Mouse (Mus musculus) stomach, embryonic 15.5 days (tissue): ENCODE measurements around the gene Fam98b. TPM values are rescaled to one million over a fixed set of nuclear protein-coding genes. Genes with fewer than 3 reads are reported as not detected.

ENCODE experiments used
- ATAC-seq: fragments of 200-750 bp; cut with Nextera tagmentation; 2 replicates; pipeline ENCODE4 v1.8.0; 2017; ENCODE audit warnings: low read depth, moderate number of reproducible peaks, moderate TSS enrichment; ENCODE audit not compliant: insufficient read depth, low FRiP score
- H3K27ac ChIP-seq: fragments of 300-500 bp; sonication (generic); 2 replicates; pipeline ENCODE4 v1.5.1; 2015; ENCODE audit warnings: mild to moderate bottlenecking, inconsistent platforms
- H3K27me3 ChIP-seq: fragments of 300-500 bp; sonication (generic); replicated peaks from 2 replicates; pipeline ENCODE4 v1.6.1; 2015; ENCODE audit warnings: inconsistent platforms
- H3K36me3 ChIP-seq: fragments of 300-500 bp; sonication (generic); 2 replicates; pipeline ENCODE4 v1.6.1; 2015; ENCODE audit warnings: inconsistent platforms
- H3K4me1 ChIP-seq: fragments of 300-500 bp; sonication (generic); 2 replicates; pipeline ENCODE4 v1.6.1; 2015; ENCODE audit warnings: inconsistent platforms
- H3K4me2 ChIP-seq: fragments of 300-500 bp; sonication (generic); 2 replicates; pipeline ENCODE4 v1.6.1; 2015; ENCODE audit warnings: mild to moderate bottlenecking, inconsistent platforms
- H3K4me3 ChIP-seq: fragments of 300-500 bp; sonication (generic); replicated peaks from 2 replicates; pipeline ENCODE4 v1.5.1; 2015; ENCODE audit warnings: inconsistent platforms
- H3K9ac ChIP-seq: fragments of 300-500 bp; sonication (generic); 2 replicates; pipeline ENCODE4 v1.6.1; 2015; ENCODE audit warnings: inconsistent platforms
- H3K9me3 ChIP-seq: fragments of 300-500 bp; sonication (generic); 2 replicates; pipeline ENCODE4 v1.6.1; 2016; ENCODE audit warnings: inconsistent platforms
- WGBS: fragments of 180-500 bp; shearing (Covaris S2); methylation state at CpG from one replicate; pipeline ENCODE4 v1.1.7; 2015; 5-methylcytosine and 5-hydroxymethylcytosine counted together
- polyA plus RNA-seq: library from polyadenylated mRNA; unstranded; fragments of >200 nt; fragmentation: Nextera tagmentation; extraction: Ambion mirVana; gene quantifications from 2 replicates; pipeline ENCODE4 v1.2.1, GENCODE M21; 2015

Gene Fam98b
- polyA plus RNA-seq, 1 experiment from 2014 or later: 11.3 TPM

DNA sequence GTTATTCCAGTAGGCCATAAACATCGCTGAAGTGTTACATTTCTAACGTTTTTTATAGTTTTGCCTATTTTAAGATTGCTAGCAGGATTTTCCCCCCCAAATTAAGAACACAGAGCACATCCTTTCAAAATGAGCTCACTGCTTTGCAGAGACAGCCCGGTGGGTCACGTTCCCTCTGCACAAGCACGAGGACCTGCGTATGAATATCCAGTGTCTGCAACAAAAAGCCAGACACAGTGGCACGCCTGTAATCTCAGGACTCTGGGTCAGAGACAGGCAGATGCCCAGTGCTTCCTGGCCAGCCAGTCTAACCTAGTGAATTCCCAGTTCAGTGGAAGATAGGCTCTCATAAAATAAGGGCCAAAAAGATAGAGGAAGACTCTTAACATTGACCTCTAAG is 19.3 kb upstream of the Fam98b start:
- WGBS: 78% methylated on average over 7 of the region's 7 CpGs
- H3K4me2 ChIP-seq: no peak overlapping the region
- H3K9ac ChIP-seq: no peak overlapping the region
- H3K9me3 ChIP-seq: no peaks in the 10 kb centered on the region
- H3K4me1 ChIP-seq: peaks cover 6% of the 10 kb centered on the region; the same call in 1 of the 2 replicates
- H3K27ac ChIP-seq: no peak overlapping the region
- H3K27me3 ChIP-seq: no peaks in the 10 kb centered on the region; the same call in 1 of the 2 replicates
- no peak for ATAC-seq
- no peak overlapping the region for H3K4me3 ChIP-seq
- H3K36me3 ChIP-seq: no peaks in the 10 kb centered on the region

DNA sequence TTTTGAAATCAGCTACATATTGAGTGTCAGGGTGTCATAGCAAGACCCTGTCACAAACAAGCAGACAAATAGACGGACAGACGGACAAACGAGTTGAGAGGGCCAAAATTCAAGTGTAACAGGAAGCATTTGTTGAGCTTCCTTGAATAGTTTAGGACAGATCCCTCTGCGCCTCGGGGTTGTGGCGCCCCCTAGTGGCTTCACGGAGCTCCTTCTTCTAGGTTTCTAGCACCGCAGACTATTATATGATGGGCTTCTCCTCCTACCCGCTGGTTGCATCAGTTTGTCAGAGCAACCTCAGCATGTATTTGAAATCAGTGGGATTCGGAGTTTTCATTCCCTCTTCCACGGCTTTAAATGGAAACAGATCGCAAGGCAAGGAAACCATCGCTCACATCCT is 18.3 kb upstream of the Fam98b start:
- Histone ChIP-seq H3K4me1 (peaks cover 6% of the 10 kb centered on the region; the same call in 1 of the 2 replicates), H3K27me3 (no peaks in the 10 kb centered on the region; the same call in 1 of the 2 replicates), H3K4me2 (no peak overlapping the region), H3K36me3 (no peaks in the 10 kb centered on the region), H3K27ac (no peak overlapping the region), H3K9ac (no peak overlapping the region), H3K9me3 (no peaks in the 10 kb centered on the region), H3K4me3 (no peak overlapping the region)
- ATAC-seq: 0 out of 2 replicates have a peak, but pooled peaks have one; percentile 65
- 7% methylated on average over 13 of the region's 13 CpGs for WGBS

DNA sequence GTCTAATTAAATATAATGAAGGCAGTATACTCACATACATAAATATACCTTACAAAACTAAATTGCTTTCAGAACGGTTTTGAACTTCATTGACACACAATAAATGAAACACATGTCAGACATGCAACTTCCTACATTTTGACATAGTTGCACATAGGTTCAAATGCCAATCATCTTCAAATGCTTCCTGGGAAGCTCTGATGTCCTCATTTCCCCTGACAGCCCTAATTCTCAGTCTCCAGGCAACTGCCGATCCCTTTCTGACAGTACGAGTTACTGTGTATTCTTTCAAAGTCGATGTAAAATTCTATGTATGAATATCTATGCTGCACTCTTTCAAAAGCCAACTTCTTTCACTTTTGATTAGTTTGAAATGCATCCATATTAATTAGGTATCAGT is 7.6 kb upstream of the Fam98b start:
- Histone ChIP-seq H3K4me2 (no peak overlapping the region), H3K36me3 (no peaks in the 10 kb centered on the region), H3K9ac (no peak overlapping the region), H3K27ac (no peak overlapping the region), H3K9me3 (no peaks in the 10 kb centered on the region), H3K27me3 (no peaks in the 10 kb centered on the region; the same call in 1 of the 2 replicates), H3K4me3 (no peak overlapping the region), H3K4me1 (no peaks in the 10 kb centered on the region)
- WGBS: 77% methylated on average over 4 of the region's 4 CpGs
- ATAC-seq: no peak

DNA sequence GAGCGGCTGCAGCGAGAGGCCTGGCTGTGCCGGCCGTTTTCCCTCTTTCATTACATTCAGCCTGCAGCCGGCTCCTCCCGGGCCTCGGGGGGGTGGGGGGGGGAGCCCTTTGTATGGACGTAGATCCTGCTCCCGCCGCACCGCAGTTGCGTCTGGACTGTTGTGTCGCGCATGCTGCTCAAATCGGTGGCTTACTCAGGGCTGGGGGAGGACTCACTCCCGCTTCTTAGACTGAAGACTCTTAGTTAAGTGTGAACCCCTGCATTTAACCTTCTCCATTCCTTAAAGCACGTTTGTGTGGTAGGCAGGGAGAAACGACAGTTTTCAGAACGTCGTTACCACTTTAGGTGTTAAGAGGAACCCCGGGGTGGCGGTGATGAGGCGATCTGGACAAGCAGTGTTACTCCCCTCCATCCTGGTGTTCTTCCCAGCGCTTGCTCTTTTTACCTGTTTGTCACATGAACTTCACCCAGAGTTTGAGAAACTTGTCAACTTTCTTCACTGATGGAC is 517 bp downstream of the Fam98b start:
- H3K9ac ChIP-seq: peak overlapping the region; percentile 88
- ATAC-seq: peak; percentile 56; the same call in 1 of the 2 replicates
- no peaks in the 10 kb centered on the region for H3K9me3 ChIP-seq
- H3K36me3 ChIP-seq: no peaks in the 10 kb centered on the region
- H3K27me3 ChIP-seq: no peaks in the 10 kb centered on the region
- H3K27ac ChIP-seq: peak overlapping the region; percentile 85
- H3K4me1 ChIP-seq: peaks cover 3% of the 10 kb centered on the region; the same call in 1 of the 2 replicates
- peak overlapping the region; percentile 90 for H3K4me3 ChIP-seq
- H3K4me2 ChIP-seq: peak overlapping the region; percentile 71
- 0% methylated on average over 23 of the region's 24 CpGs for WGBS

DNA sequence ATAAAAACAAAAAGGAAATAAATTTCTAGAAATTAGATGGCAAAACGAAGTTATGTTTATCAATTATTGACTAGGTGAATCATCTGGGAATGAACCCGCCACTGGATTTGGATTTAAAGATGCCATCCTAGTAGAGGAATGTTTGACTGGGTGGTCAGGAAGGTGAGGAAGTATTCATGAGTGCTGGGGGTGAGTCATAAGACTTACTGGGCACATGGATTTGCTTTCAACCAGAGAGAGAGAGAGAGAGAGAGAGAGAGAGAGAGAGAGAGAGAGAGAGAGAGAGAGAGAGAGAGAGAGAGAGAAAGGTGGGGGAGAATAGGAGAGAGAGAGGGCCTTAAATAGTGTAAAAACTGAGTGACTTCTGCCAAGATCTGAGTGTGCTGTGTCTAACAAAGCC is 5.9 kb downstream of the Fam98b start:
- ATAC-seq: no peak
- Histone ChIP-seq H3K27ac (no peak overlapping the region), H3K9ac (no peak overlapping the region), H3K9me3 (no peaks in the 10 kb centered on the region), H3K4me2 (no peak overlapping the region), H3K36me3 (no peaks in the 10 kb centered on the region; the same call in 1 of the 2 replicates), H3K4me3 (no peak overlapping the region), H3K27me3 (no peaks in the 10 kb centered on the region), H3K4me1 (peaks cover under 1% of the 10 kb centered on the region; the same call in 1 of the 2 replicates)
- 82% methylated on average over 2 of the region's 2 CpGs for WGBS

DNA sequence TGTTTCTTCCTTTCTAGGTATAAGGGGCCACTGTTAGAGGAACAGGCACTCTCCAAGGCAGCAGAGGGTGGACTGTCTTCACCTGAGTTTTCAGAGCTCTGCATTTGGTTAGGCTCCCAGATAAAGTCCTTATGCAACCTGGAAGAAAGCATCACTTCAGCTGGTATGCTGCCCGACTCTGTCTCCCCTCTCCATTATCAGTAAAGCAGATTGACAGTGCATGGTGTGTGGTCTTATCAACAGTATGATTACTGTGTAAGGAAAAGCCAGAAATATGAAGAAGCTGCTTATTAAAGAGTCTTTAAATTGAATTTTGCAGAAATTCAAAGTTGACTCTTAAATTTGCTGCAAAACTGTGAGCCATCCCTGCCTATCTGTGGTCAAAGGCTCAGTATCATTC is 8.1 kb downstream of the Fam98b start:
- ATAC-seq: no peak
- 80% methylated on average over 1 of the region's 1 CpGs for WGBS

DNA sequence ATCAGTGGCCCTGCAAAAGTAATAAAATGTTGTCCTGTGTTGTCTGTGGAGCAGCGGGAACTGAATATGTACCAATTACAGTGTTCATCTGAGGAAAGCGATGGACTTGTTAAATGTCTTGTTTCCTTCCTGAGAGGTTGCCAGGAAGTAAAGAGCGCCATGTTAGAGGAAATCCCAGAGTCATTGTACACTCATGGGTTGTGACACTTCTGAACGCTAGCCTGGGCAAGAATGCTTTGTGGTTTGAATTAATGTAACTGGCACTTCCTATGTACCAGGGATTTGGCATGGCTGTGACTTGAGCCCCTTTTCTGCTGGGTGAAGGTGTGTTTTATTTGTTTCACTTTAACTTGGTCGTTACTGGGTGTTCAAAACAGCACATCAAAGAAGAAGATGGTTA is 12.6 kb downstream of the Fam98b start:
- Histone ChIP-seq H3K27ac (no peak overlapping the region), H3K36me3 (peaks cover 17% of the 10 kb centered on the region; the same call in 1 of the 2 replicates), H3K27me3 (no peaks in the 10 kb centered on the region), H3K4me3 (no peak overlapping the region), H3K4me2 (no peak overlapping the region), H3K9ac (no peak overlapping the region), H3K4me1 (no peaks in the 10 kb centered on the region), H3K9me3 (no peaks in the 10 kb centered on the region)
- ATAC-seq: no peak
- 91% methylated on average over 5 of the region's 5 CpGs for WGBS

More for the DNA sequence above, 8.1 kb downstream of the Fam98b start:
- no peak overlapping the region for H3K4me3 ChIP-seq
- no peaks in the 10 kb centered on the region for H3K27me3 ChIP-seq
- no peak overlapping the region for H3K27ac ChIP-seq
- H3K36me3 ChIP-seq: peaks cover 3% of the 10 kb centered on the region; the same call in 1 of the 2 replicates
- no peaks in the 10 kb centered on the region for H3K4me1 ChIP-seq
- no peak overlapping the region for H3K4me2 ChIP-seq
- H3K9me3 ChIP-seq: no peaks in the 10 kb centered on the region
- no peak overlapping the region for H3K9ac ChIP-seq

DNA sequence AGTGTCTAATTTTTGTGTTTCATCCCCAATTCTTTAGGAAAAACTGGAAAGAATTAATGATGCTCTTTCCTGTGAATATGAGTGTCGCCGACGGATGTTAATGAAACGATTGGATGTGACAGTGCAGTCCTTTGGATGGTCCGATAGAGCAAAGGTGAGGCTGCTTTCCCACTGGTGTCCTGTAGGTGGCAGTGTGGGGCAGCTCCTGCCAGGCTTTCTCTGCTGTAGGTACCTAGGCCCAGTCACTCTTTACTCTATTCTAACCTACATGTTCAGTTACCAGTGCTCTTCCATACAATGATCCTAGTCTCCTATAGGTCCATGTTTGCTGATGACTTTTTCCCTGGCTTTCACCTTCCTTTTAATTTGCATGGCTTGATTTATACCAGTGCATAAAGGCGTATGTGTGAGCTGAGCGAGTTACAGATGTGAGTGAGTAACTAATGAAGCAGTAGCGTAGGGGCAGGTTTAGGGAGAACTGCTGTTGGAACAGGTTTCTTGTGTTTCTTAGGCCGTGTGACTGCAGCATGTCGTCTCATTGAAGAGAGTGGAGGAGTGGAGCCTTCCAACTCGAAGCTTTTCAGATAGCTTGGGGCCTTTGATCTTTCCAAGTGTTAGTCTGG is 14.4 kb downstream of the Fam98b start:
- Histone ChIP-seq H3K4me2 (no peak overlapping the region), H3K27ac (no peak overlapping the region), H3K4me1 (no peaks in the 10 kb centered on the region), H3K4me3 (no peak overlapping the region), H3K9ac (no peak overlapping the region), H3K27me3 (no peaks in the 10 kb centered on the region), H3K9me3 (no peaks in the 10 kb centered on the region), H3K36me3 (peaks cover 26% of the 10 kb centered on the region; the same call in 1 of the 2 replicates)
- WGBS: 72% methylated on average over 11 of the region's 11 CpGs
- no peak for ATAC-seq

DNA sequence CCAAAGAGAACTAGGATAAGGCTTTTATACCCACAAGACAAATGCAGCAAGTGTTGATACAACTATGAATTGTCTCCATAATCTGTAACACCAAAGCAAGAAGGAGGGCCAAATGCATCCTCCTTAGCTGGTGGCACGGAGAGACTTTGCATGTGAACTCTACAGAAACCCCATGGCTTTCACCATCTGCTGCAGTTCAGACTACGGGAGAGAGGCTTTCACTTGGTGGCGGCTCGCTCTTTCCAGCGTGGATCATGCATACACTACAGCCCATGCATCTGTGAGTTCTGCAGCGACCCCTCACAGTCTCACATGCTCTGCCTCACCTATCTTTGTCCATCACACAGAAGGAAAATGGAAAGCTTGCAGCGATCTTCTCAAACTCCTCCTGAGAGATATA is 38.8 kb downstream of the Fam98b start:
- H3K9ac ChIP-seq: no peak overlapping the region
- H3K4me2 ChIP-seq: no peak overlapping the region
- H3K27me3 ChIP-seq: no peaks in the 10 kb centered on the region
- H3K27ac ChIP-seq: no peak overlapping the region
- ATAC-seq: no peak
- H3K4me1 ChIP-seq: no peaks in the 10 kb centered on the region
- no peak overlapping the region for H3K4me3 ChIP-seq
- no peaks in the 10 kb centered on the region for H3K36me3 ChIP-seq
- H3K9me3 ChIP-seq: no peaks in the 10 kb centered on the region
- WGBS: 87% methylated on average over 7 of the region's 7 CpGs

DNA sequence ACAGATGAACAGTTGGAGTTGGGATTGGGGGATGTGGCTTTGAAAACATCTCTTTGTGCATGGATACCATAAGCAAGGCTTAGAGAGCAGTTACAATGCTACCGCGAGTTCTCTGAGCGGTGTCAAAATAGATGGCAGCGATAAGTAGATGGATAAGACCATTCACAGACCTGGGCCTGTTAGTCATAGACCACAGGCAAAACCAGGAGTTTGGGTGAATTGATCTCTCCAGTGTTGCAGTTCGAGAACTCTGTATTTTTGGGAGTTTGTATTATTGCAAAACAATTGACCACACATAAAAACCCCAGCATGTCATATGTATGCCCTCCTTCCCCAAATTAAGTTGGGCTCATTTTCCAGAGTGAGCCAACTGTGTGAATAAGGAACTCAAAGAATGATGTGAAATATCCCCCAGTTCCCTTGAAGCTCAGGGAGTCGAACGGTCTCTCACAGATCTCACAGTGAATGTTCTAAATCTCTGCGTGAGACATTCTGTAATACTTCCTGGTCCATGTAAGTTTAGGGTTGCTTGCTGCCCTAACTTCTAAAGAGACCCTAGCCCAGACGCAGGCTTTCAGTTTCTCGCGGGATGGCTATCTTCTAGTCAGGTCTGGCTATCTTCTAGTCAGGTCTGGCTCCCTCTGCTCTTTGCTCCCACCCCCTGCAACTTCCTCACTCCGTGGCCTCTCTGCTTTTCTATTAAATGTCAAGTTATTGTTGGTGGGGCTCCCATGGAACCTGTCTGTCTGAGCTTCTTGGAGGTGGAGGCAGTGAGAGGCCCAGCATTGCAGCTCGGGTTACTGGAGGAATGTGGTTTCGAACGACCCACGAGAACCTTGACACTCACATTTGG is 50.3 kb downstream of the Fam98b start:
- H3K4me3 ChIP-seq: no peak overlapping the region
- H3K9ac ChIP-seq: no peak overlapping the region
- no peaks in the 10 kb centered on the region for H3K4me1 ChIP-seq
- H3K27ac ChIP-seq: no peak overlapping the region
- no peaks in the 10 kb centered on the region for H3K27me3 ChIP-seq
- no peak overlapping the region for H3K4me2 ChIP-seq
- ATAC-seq: no peak
- no peaks in the 10 kb centered on the region for H3K9me3 ChIP-seq
- WGBS: 82% methylated on average over 16 of the region's 16 CpGs
- H3K36me3 ChIP-seq: no peaks in the 10 kb centered on the region

DNA sequence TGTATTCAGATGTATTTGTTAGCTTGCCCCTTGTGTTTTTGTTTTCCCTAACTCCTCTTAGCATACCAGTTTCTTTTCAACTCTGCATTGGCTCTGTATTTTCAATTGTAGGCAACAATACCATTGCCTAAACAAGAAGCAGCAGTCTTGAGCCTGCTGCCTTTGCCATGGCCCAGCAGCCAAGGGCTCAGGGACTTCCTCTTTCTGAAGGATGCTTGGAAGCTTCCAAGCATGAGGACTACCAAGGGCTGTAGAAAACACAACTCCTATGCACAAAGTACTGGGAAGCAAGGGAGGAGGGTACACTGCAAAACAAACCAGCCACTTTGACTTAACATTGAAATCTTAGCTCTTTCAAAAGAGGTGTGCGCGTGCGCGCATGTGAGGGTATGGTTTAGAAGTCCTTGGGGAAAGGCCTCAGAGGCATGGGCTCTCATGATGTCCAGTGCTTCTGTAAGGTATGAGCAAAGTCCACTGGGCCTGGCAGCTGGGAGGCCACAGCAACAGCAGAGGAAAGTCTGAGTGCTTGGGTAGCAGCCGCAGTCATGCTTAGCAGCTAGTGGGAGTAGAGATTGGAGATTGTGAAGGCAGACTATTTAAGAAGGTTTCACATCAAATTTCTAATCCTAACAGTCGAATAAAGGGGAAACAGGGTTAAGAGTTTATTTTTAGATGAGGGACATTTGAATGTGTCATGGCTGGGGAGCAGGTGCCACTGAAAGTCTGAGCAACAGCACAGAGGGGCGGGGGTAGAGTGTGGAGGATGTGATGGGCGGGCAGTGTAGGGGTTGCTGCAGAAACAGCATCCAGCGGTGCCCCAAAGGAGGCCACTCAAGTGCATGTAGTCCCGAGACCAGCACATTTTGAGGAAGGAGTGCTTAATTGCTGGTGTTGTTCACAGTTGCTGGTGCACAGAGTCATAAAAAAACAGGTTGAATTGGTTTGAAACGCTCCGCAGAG is 54.1 kb downstream of the Fam98b start:
- no peaks in the 10 kb centered on the region for H3K27me3 ChIP-seq
- H3K9ac ChIP-seq: no peak overlapping the region
- H3K4me3 ChIP-seq: no peak overlapping the region
- ATAC-seq: no peak
- no peaks in the 10 kb centered on the region for H3K4me1 ChIP-seq
- 90% methylated on average over 12 of the region's 12 CpGs for WGBS
- no peak overlapping the region for H3K27ac ChIP-seq
- no peaks in the 10 kb centered on the region for H3K9me3 ChIP-seq
- no peaks in the 10 kb centered on the region for H3K36me3 ChIP-seq
- no peak overlapping the region for H3K4me2 ChIP-seq
